Mouse (Mus musculus): ENCODE data around the gene Slc1a1.

DNA sequence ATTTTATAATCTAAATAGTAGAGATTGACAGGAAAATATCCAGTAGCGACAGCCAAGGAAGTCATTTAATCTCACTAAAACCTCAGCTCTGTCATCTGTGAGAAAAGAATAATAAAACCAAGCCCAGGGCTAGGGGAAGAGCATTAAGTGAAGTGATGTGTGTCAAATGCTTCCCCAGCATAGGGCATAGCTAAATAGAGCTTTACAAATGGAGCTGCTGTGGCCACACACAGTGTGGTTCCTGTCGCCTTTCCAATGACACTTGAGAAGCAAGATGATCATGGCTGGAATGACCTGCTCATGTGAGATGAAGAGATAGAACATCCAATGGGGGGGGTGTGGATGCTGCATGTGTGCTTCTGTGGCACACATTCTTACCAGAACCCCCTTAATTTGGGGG, 67.3 kb downstream of the Slc1a1 start:
- TF ChIP-seq CTCF (IDR thresholded peaks at IDR 0.05) (no peak), EP300 (IDR thresholded peaks at IDR 0.05) (no peak)

All from lung, postnatal 0 days (tissue).